Mouse (Mus musculus) G1E-ER4 (cell line): ENCODE measurements around the gene Tcf20. TPM values are rescaled to one million over a fixed set of nuclear protein-coding genes. Genes with fewer than 3 reads are reported as not detected.

Source experiments
- GATA1 ChIP-seq: IDR thresholded peaks from one replicate; pipeline ENCODE4 v1.8.0; 2012; ENCODE audit warnings: low read length, inconsistent platforms
- polyA plus RNA-seq: library from polyadenylated mRNA; stranded (reverse); fragments of >175 nt; gene quantifications from 2 replicates; pipeline ENCODE4 v1.2.3, GENCODE M21; 2012

Tcf20 gene
- polyA plus RNA-seq, 1 experiment = 23.2 TPM

DNA sequence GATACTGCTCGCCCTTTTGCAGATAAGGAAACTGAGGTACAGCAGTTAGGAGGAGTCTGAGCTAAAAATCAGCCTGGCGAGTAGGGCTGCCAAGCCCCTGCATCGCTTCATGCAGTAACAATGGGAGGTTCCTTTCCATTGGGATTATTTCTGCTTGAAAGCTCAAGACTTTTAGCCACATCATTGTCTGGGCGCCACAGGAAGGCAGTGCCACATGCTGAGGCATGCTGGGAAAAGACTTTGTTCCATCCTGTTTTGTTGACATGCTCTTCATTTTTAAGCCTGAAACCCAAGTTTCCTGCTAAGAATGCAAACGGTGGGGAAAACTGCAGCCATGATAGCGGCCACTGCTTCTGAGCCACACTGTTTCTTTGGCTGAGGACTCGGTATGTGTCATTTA, 83.1 kb downstream of the Tcf20 start:
- no peak for TF ChIP-seq GATA1

GRCm38 (mm10) chr15:82902521-82902920, 85.2 kb downstream of the Tcf20 start:
- TF ChIP-seq GATA1 = no peak

GRCm38 (mm10) chr15:82901306-82901705, 86.4 kb downstream of the Tcf20 start:
- no peak for TF ChIP-seq GATA1

DNA sequence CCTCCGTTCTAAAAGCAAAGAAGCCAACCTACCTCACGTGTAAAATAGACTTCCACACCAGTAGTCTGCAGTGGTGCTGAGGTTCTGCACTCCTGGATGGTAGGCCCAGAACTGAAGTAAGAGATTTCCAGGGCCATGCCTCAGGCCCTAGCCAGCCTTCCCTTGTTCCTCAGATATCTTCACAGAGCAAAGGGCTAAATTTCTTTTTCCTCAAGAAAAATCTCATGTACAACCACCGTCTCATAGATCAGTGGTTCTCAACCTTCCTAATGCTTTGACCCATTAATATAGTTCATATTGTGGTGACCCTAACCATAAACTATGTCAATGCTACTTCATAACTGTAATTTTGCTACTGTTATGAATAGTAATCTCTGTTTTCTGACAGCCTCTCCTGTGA, 87.3 kb downstream of the Tcf20 start:
- no peak for TF ChIP-seq GATA1

GRCm38 (mm10) chr15:82899676-82900301, 87.9 kb downstream of the Tcf20 start:
- no peak for TF ChIP-seq GATA1

DNA sequence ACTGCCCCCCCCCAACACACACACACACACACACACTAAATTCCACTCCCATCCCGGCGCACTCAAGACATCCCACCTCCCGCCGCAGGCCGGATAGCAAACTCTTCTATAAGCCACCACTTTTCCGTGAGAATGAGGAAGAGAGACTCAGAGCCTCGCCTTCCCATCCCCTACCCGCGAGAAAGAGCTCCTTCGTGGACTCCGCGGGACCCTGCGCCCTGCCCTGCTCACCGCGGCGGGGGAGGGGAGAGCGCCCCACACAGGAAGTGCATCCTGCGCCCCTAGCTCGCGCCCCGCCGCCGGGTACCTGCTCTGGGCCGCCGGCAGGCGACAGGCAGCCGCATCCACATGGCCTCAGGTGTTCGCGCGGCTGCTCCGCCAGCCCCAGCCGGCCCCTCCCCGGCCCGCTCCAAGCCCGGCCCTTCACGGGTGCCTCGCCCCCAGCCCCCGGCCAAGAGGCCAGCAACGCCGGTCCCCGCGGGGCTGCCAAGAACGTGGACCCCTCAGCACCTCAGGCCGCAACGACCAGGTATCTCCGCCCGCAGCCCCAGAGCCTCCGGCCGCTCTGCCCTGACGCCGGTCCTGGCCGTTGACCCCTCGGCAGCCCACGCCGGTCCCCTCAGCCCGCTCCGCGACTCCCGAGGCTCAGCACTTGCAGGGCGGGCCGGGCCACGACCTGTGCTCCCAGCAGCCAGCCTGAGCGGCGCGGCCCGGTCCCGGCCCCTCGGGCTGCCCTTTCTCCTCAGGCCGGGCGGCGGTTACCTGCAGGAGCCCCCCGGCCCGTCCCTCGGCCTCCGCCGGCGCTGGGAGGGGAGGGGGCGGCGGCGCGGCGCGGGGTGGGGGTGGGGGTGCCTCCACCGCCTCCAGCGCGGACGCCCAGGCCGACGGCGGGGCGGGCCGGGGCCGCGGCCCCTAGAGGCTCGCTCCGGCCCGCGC, 88.7 kb downstream of the Tcf20 start:
- no peak for TF ChIP-seq GATA1

DNA sequence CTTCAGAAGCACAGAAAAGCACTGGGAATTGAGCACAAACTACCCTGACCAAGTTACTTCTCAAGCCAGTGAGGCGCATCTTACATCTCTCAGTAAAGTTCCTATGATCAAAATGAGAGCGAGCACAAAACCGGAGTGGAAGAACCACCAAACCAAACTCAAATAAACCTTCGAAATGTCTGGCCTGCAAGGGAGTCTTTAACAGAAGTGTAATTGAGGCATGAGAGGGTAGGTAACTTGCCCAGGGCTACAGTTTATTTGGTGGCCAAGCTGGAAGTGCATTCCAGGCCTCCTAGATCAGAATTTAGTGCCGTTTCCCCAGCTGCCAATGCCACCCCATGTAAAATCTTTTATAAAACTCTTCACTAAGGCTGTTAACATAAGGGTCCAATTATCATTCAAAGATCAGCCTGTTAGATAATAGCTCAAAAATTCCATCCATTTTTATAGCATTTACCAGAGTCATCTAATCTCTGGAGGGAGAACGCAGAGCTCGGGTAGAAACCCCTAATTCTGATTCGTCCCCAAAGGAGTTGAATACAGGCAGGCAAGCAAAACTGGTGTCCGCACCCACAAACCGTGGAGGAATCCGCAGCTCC, 89.4 kb downstream of the Tcf20 start:
- no peak for TF ChIP-seq GATA1

GRCm38 (mm10) chr15:82896336-82896735, 91.3 kb downstream of the Tcf20 start:
- TF ChIP-seq GATA1 = no peak

DNA sequence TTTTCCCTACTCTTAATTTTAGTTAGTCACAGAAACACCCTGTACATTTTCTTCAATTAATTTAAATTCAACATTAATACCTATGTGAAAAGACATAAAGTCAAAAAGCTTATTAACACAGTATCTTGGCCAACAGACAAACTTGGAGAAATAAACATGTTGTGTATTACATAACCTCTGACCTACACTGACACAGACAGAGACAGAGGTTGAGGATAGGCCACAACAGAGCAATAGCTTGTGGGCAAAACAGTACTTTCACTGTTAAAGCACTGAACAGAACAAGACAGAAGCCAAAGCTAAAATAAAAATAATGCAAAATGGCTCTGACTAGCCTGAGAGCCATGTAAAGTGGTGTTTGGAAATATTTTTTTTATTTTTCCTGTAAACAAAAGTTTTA, 97.2 kb downstream of the Tcf20 start:
- TF ChIP-seq GATA1 = no peak

DNA sequence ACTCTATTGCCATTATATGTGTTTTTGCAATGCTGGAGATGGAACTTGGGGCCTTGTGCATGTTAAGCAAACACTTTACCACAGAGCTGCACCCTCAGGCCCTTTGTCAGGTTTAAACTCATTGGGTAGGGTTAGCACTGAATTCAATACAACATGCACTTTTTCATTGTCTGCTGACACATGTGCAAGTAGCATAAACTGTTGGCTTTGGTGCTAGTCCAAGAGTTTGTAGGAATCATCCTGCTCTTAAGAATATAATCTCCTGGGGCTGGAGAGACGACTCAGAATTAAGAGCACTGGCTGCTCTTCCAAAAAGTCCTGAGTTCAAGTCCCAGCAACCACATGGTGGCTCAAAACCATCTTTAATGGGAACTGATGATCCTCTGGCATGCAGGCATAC, 98.2 kb downstream of the Tcf20 start:
- no peak for TF ChIP-seq GATA1

DNA sequence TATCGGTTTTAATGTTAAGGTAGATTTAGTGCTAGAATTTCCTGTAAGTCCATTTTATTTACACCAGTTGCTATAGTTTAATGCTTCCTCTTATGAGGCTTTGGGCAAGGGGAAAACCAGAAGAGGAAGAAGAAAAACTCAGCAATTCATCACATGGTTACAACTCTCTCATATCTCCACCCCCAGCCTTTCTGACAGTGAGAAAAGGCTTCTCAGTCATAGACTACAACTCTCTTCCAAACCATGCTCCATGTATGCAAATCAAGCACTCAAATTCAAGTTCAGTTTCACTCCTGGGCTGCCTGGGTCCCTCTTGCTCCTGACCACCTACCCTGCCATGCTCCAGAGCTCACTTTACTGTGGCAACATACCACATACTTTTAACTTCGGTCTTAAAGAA, 99.2 kb downstream of the Tcf20 start:
- TF ChIP-seq GATA1 = no peak

- no peak for TF ChIP-seq GATA1
Measured at GRCm38 (mm10) chr15:82877309-82877708, 110.4 kb downstream of the Tcf20 start.

DNA sequence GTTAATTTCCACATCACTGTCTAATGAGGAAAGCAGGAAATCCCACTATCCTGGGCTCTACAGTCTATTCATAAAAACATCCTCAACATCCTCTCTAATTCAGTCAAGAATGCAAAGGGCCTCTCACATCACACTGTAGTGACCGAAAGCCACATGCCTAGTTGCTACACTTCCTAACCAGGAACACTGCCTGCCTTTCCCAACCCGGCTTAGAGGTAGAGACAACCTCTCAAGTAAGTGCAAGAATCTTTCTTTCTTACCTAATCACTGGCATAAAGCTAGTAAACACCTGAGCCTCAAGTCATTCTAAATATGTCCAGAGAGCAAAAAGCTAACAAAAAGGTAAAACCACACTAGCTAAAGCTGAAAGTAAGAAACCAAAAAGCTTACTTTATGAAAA, 110.8 kb downstream of the Tcf20 start:
- no peak for TF ChIP-seq GATA1

DNA sequence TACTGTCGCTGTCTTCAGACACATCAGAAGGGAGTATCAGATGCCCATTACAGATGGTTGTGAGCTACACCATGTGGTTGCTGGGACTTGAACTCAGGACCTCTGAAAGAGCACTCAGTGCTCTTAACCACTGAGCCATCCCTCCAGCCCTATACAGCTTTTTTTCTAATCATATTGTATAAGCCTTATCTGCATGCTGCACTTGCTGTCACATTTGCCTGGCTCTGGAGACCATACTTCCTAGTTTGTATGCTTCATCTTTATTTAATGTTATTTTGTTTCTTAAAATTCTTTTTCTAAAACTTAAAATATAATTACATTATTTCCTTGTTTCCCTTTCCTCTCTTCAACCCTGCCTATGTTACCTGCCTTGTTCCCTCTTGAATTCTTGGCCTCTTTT, 115.6 kb downstream of the Tcf20 start:
- TF ChIP-seq GATA1 = no peak

GRCm38 (mm10) chr15:82863674-82864073, 124.0 kb downstream of the Tcf20 start:
- TF ChIP-seq GATA1 = no peak

- no peak for TF ChIP-seq GATA1
Measured at GRCm38 (mm10) chr15:82856652-82857378, 130.9 kb downstream of the Tcf20 start.
